Mouse (Mus musculus): Measurements from ENCODE around the gene Pkib.

Gene Pkib

GRCm38 (mm10) chr10:57731672-57732071 is 99.9 kb downstream of the Pkib start:
- DNase-seq (ENCODE audit: low read depth, low spot score): no peak

GRCm38 (mm10) chr10:57740733-57741132 is 109.0 kb downstream of the Pkib start:
- DNase-seq (ENCODE audit: low read depth, low spot score): no peak

- no peak for DNase-seq (ENCODE audit: low read depth, low spot score)
Observed at GRCm38 (mm10) chr10:57741351-57741750, 109.6 kb downstream of the Pkib start.

GRCm38 (mm10) chr10:57743045-57743444 is 111.3 kb downstream of the Pkib start:
- no peak for DNase-seq (ENCODE audit: low read depth, low spot score)

GRCm38 (mm10) chr10:57743606-57744016 is 111.8 kb downstream of the Pkib start:
- peak; percentile 92 for DNase-seq (ENCODE audit: low read depth, low spot score)

- DNase-seq (ENCODE audit: low read depth, low spot score): peak; percentile 12
Observed at GRCm38 (mm10) chr10:57744128-57744765, 112.5 kb downstream of the Pkib start.

- peak; percentile 44 for DNase-seq (ENCODE audit: low read depth, low spot score)
Observed at GRCm38 (mm10) chr10:57745452-57745851, 113.7 kb downstream of the Pkib start.

GRCm38 (mm10) chr10:57747127-57747526 is 115.3 kb downstream of the Pkib start:
- peak; percentile 59 for DNase-seq (ENCODE audit: low read depth, low spot score)

GRCm38 (mm10) chr10:57753343-57753742 is 121.6 kb downstream of the Pkib start:
- peak; percentile 83 for DNase-seq (ENCODE audit: low read depth, low spot score)

- DNase-seq (ENCODE audit: low read depth, low spot score): peak; percentile 31
Observed at GRCm38 (mm10) chr10:57755201-57755736, 123.5 kb downstream of the Pkib start.

- no peak for DNase-seq (ENCODE audit: low read depth, low spot score)
Observed at GRCm38 (mm10) chr10:57758999-57759398, 127.2 kb downstream of the Pkib start.

GRCm38 (mm10) chr10:57760694-57761093 is 128.9 kb downstream of the Pkib start:
- peak; percentile 35 for DNase-seq (ENCODE audit: low read depth, low spot score)

- no peak for DNase-seq (ENCODE audit: low read depth, low spot score)
Observed at GRCm38 (mm10) chr10:57763044-57763443, 131.3 kb downstream of the Pkib start.

GRCm38 (mm10) chr10:57783289-57784130 is 151.7 kb downstream of the Pkib start:
- no peak for DNase-seq (ENCODE audit: low read depth, low spot score)

GRCm38 (mm10) chr10:57784131-57784875 is 152.5 kb downstream of the Pkib start:
- no peak for DNase-seq (ENCODE audit: low read depth, low spot score)

GRCm38 (mm10) chr10:57784876-57785150 is 153.0 kb downstream of the Pkib start, which contains the start of gene Fabp7:
TSS of gene Fabp7 (plus strand) at chr10:57784881.
- no peak for DNase-seq (ENCODE audit: low read depth, low spot score)

GRCm38 (mm10) chr10:57785552-57785951 is 153.8 kb downstream of the Pkib start:
- DNase-seq (ENCODE audit: low read depth, low spot score): no peak

All from CD4-positive, CD25-positive, alpha-beta regulatory T cell, adult 2 months (primary cell).